Mouse (Mus musculus) cerebellum, adult 2 months (tissue): ENCODE measurements around the gene Mta3.

Experiments
- CTCF ChIP-seq: fragments of 200-500 bp; IDR thresholded peaks from 2 replicates; pipeline ENCODE4 v1.5.1; 2011; ENCODE audit warnings: low read depth, mild to moderate bottlenecking, control low read depth, low read length, moderate library complexity, borderline replicate concordance; ENCODE audit not compliant: insufficient read depth
- POLR2A ChIP-seq: fragments of 200-500 bp; IDR thresholded peaks from 2 replicates; pipeline ENCODE4 v1.6.1; 2011; ENCODE audit warnings: low read length, control low read depth, borderline replicate concordance; ENCODE audit not compliant: insufficient read depth

- TF ChIP-seq CTCF (no peak), POLR2A (no peak)
These were observed 61.1 kb downstream of the Mta3 start for GRCm38 (mm10) chr17:83767064-83767463.
